Mouse (Mus musculus): ENCODE data around the gene Foxp2. TPM values are rescaled to one million over a fixed set of nuclear protein-coding genes. Genes with fewer than 3 reads are reported as not detected.

The Foxp2 gene
- polyA plus RNA-seq (2012; rRNA removed) = 5.1 and 5.8 TPM in 2 replicates

DNA sequence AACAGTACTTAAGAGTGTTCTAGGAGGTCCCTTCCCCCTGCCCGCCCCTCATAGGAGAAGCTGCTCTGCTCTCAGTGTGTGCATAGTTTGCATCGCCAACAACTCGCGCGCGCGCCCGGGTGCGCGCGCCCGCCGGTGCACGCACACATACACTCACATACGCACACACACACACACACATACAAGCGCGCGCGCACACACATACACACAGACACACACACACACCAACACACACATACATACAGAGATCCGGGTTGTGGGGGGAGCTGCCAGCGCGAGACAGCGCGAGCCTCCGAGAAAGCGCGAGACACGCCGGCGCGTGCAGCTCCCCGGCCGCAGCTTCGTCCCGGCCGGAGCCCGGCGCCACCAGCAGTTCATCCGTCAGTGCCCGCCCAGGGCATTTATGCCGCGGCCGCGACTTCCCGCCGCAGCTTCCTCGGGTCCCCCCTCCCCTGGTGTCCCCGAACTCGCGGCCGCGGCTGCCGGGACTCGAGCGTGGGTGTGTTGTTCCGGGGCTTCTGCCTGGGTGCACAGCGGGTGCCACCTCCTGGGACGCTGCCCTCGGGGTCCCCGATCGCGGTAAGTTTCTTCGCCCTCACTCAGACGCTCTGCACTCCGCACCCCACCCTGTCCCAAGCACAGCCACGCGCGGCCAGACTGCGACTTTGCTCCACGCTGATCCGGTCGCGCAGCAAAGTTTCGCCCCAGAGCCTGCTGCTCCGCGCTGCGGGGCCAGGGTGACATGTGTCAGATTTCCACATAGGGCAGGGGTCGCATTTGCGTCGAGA, at the start of gene Foxp2:
Gene Foxp2, plus strand, starts transcription at position 167 of the 788 bp plus-strand sequence.
- Histone ChIP-seq H3K4me3 (replicated peaks; ENCODE audit: insufficient read depth, low read depth, low read length) (peak within 1 kb of the TSS; percentile 77), H3K27ac (ENCODE audit: insufficient read depth, low read length) (no peak within 1 kb of the TSS), H3K27me3 (ENCODE audit: control insufficient read depth, insufficient read depth, low read length) (peaks cover 1% of the 10 kb centered on the region; the same call in 1 of the 2 replicates), H3K4me1 (ENCODE audit: control insufficient read depth, insufficient read depth, low read length) (no peaks in the 10 kb centered on the region)
- no peak for TF ChIP-seq POLR2A (IDR thresholded peaks at IDR 0.05; ENCODE audit: borderline replicate concordance, insufficient read depth, low read length)
- TF ChIP-seq CTCF (IDR thresholded peaks at IDR 0.05; ENCODE audit: borderline replicate concordance, insufficient read depth, low read depth, low read length) = no peak
- peak; percentile 16 to 48 for DNase-seq
- under 1% methylated on average over 80 of the region's 80 CpGs for WGBS

DNA sequence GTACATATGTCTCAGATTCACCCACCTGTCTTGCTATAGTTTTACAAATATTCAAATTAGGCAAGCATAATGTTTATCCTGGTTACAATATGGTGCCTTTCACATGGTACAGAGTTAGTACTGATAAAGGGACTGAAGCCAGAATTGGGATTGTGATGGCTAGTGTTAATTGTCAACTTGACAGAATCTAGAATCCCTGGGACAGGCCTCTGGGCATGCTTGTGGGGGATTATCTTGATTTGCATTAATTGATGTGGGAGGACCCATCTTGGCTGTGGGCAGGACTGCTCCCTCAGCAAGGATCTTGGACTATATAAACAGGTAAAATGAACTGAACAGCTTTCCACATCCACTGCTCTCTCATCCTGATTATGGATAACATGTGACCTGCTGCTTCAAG, 15.9 kb upstream of the Foxp2 start:
- no peak overlapping the region for H3K27ac ChIP-seq (ENCODE audit: insufficient read depth, low read length)
- no peak overlapping the region for H3K4me3 ChIP-seq (replicated peaks; ENCODE audit: insufficient read depth, low read depth, low read length)
- no peaks in the 10 kb centered on the region for H3K27me3 ChIP-seq (ENCODE audit: control insufficient read depth, insufficient read depth, low read length)
- H3K4me1 ChIP-seq (ENCODE audit: control insufficient read depth, insufficient read depth, low read length) = no peaks in the 10 kb centered on the region
- no peak for DNase-seq
- TF ChIP-seq POLR2A (IDR thresholded peaks at IDR 0.05; ENCODE audit: borderline replicate concordance, insufficient read depth, low read length) = no peak
- TF ChIP-seq CTCF (IDR thresholded peaks at IDR 0.05; ENCODE audit: borderline replicate concordance, insufficient read depth, low read depth, low read length) = no peak

DNA sequence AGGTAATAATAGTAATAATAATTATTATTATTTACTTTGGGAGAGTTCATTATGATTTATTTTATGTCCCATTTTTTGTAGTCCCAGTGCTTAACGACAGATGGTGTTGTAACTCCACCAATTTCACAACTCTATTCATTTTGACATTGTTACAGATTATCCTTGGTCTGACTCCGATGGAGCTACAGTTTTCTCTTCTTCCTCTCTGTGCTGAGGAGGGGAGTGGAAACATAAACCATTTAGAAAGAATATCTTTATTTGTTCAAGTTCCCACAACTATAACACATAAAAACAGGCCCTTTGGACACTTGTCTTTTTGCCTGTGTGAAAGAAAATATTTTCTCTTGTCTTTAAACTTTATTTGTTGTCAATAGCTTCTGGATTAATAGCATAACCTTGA, 4.1 kb upstream of the Foxp2 start:
- H3K4me1 ChIP-seq (ENCODE audit: control insufficient read depth, insufficient read depth, low read length) = no peaks in the 10 kb centered on the region
- H3K27me3 ChIP-seq (ENCODE audit: control insufficient read depth, insufficient read depth, low read length) = peaks cover 1% of the 10 kb centered on the region; the same call in 1 of the 2 replicates
- H3K4me3 ChIP-seq (replicated peaks; ENCODE audit: insufficient read depth, low read depth, low read length) = no peak overlapping the region
- DNase-seq = no peak
- TF ChIP-seq POLR2A (IDR thresholded peaks at IDR 0.05; ENCODE audit: borderline replicate concordance, insufficient read depth, low read length) = no peak
- no peak for TF ChIP-seq CTCF (IDR thresholded peaks at IDR 0.05; ENCODE audit: borderline replicate concordance, insufficient read depth, low read depth, low read length)
- 8% methylated on average over 2 of the region's 2 CpGs for WGBS
- no peak overlapping the region for H3K27ac ChIP-seq (ENCODE audit: insufficient read depth, low read length)

DNA sequence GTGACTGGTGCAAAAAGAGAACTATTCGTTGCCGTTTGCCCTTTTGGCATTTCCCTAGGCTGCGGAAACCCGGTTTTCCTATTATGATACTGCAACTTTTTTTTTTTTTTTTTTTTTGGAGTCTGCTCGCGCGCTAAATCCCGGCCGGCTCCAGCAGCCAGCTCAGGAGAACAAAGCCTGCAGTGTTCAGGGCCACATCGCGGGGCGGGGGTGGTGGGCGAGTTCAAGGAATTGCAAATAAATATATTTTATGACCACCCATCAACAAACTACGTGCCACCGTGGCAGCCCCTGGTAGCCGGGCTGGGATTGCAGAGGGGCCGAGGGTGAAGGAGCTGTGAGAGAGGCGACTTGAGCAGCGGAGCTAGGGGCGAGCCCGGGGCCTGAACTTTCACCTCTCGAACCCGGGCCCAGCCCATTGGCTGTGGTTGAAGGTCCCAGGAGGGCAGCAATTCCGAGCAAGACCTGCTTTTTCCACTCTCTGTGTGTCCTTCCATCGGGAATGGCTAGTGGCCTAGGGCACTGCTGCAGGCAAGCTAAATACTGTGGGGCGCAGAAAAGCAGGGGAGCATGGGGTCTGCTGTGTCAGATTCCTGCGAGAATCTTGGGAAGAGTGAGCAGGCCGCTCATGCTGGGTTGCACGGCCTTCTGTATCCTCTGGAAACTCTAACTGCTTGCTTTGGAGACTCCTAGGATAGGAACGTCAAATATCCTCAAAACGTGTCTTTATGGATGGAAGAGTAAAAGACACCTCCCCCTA, 2.9 kb upstream of the Foxp2 start:
- no peak for DNase-seq
- WGBS = 22% methylated on average over 31 of the region's 31 CpGs
- TF ChIP-seq CTCF (IDR thresholded peaks at IDR 0.05; ENCODE audit: borderline replicate concordance, insufficient read depth, low read depth, low read length) = no peak
- TF ChIP-seq POLR2A (IDR thresholded peaks at IDR 0.05; ENCODE audit: borderline replicate concordance, insufficient read depth, low read length) = no peak
- H3K4me3 ChIP-seq (replicated peaks; ENCODE audit: insufficient read depth, low read depth, low read length) = no peak overlapping the region
- no peak overlapping the region for H3K27ac ChIP-seq (ENCODE audit: insufficient read depth, low read length)
- H3K4me1 ChIP-seq (ENCODE audit: control insufficient read depth, insufficient read depth, low read length) = no peaks in the 10 kb centered on the region
- H3K27me3 ChIP-seq (ENCODE audit: control insufficient read depth, insufficient read depth, low read length) = peaks cover 1% of the 10 kb centered on the region; the same call in 1 of the 2 replicates

DNA sequence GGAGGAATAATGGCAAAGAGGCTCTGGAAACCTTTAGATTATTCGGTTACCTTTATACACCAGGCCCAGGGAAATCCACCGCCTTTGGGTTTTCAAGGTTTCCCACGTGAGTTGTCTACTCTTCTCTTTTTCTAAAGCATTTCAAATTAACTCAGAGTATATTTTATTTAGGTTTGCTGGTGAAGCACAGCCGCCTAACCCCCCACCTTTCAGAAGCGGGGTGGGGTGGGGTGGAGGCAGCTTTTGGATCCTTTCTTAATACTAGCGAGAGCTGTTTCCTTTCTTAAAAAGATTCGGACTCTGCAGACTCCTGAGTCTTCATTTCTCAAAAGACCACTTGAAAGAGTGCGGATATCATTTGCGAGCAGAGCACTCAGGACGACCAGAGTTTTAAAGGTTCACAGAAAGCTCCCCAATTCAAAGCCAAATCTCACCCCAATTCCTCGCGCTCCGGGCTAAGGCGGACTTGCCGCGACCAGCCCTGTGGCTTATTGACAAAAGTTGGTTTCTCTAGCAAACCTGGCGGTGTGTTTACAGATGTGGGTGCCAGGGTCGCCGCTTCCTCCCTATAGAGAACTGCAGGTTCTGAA, 2.0 kb upstream of the Foxp2 start:
- no peak overlapping the region for H3K4me3 ChIP-seq (replicated peaks; ENCODE audit: insufficient read depth, low read depth, low read length)

DNA sequence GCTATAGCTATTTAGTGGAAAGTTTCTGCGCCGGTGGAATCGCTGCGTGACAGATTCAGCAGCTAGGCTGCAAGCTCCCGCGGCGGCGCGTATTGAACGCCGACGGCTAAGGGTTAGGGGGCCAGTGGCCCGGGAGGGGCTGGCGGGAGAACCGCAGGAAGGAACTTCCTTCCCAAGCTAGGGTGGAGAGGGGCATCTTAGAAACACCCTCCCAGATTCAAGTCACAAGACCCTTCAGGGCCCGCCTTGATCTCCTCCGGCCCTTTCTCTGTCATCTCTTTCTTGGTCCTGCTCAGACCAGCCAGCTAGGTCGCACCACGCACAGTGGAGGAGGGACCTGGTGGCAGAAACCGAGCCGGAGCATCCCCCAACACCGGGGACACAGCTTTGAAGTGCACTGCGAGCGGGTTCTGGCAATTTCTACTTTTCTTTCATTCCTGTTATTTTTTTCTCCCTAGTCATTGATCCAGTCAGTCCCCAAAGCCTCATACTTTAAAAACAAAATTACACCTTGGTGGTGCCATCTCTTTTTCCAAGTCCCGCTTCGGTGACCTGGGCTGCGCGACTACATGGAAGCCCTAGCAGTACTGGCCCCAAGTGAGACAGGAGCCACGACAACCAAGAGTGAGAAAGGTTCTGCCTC, 1.1 kb upstream of the Foxp2 start:
- H3K27ac ChIP-seq (ENCODE audit: insufficient read depth, low read length) = no peak overlapping the region
- H3K4me1 ChIP-seq (ENCODE audit: control insufficient read depth, insufficient read depth, low read length) = no peaks in the 10 kb centered on the region
- peak overlapping the region; percentile 77 for H3K4me3 ChIP-seq (replicated peaks; ENCODE audit: insufficient read depth, low read depth, low read length)
- TF ChIP-seq CTCF (IDR thresholded peaks at IDR 0.05; ENCODE audit: borderline replicate concordance, insufficient read depth, low read depth, low read length) (no peak), POLR2A (IDR thresholded peaks at IDR 0.05; ENCODE audit: borderline replicate concordance, insufficient read depth, low read length) (no peak)
- WGBS = 2% methylated on average over 29 of the region's 29 CpGs
- H3K27me3 ChIP-seq (ENCODE audit: control insufficient read depth, insufficient read depth, low read length) = peaks cover 1% of the 10 kb centered on the region; the same call in 1 of the 2 replicates
- no peak for DNase-seq

More for the DNA sequence above, 2.0 kb upstream of the Foxp2 start:
- 40% methylated on average over 19 of the region's 19 CpGs for WGBS
- Histone ChIP-seq H3K27me3 (ENCODE audit: control insufficient read depth, insufficient read depth, low read length) (peaks cover 1% of the 10 kb centered on the region; the same call in 1 of the 2 replicates), H3K27ac (ENCODE audit: insufficient read depth, low read length) (no peak overlapping the region), H3K4me1 (ENCODE audit: control insufficient read depth, insufficient read depth, low read length) (no peaks in the 10 kb centered on the region)
- TF ChIP-seq POLR2A (IDR thresholded peaks at IDR 0.05; ENCODE audit: borderline replicate concordance, insufficient read depth, low read length) (no peak), CTCF (IDR thresholded peaks at IDR 0.05; ENCODE audit: borderline replicate concordance, insufficient read depth, low read depth, low read length) (no peak)
- no peak for DNase-seq

DNA sequence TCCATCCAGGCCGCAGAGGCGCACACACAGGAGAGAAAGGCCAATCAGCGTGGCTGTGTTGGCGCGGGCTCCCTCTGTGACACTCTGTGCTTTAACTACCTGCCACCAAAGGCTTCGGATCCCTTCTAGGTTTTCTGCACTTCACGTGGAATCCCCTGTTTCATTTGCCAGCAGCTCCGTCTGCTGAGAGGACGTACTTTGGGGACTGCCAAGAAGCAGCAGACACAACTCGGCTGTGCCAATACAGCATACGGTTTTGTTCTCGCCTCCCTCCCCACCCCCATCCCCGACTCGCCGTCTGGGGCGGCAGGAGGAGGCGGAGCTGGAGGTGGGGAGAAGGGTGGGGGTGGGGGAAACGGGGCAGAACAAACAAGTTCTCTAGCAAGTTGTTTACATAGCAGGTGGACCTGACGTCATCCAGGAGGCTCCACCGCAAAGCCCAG, 549 bp upstream of the Foxp2 start:
- peak; percentile 56 to 67 for DNase-seq

More for the DNA sequence above, 549 bp upstream of the Foxp2 start:
- H3K27me3 ChIP-seq (ENCODE audit: control insufficient read depth, insufficient read depth, low read length) = peaks cover 1% of the 10 kb centered on the region; the same call in 1 of the 2 replicates
- peak overlapping the region; percentile 77 for H3K4me3 ChIP-seq (replicated peaks; ENCODE audit: insufficient read depth, low read depth, low read length)
- TF ChIP-seq CTCF (IDR thresholded peaks at IDR 0.05; ENCODE audit: borderline replicate concordance, insufficient read depth, low read depth, low read length) (no peak), POLR2A (IDR thresholded peaks at IDR 0.05; ENCODE audit: borderline replicate concordance, insufficient read depth, low read length) (no peak)
- WGBS = under 1% methylated on average over 20 of the region's 20 CpGs
- H3K27ac ChIP-seq (ENCODE audit: insufficient read depth, low read length) = no peak overlapping the region
- no peaks in the 10 kb centered on the region for H3K4me1 ChIP-seq (ENCODE audit: control insufficient read depth, insufficient read depth, low read length)

All from cerebellum, adult 2 months (tissue).